Mouse (Mus musculus) CH12.LX (cell line): ENCODE data around the gene Akap9. TPM values are rescaled to one million over a fixed set of nuclear protein-coding genes. Genes with fewer than 3 reads are reported as not detected.
A peak's percentile ranks its signal among the peaks of the same experiment; 100 is the strongest.

ENCODE experiments used
- DNase-seq: peaks from one replicate; pipeline ENCODE4 v3.0.0-alpha.2; 2013; ENCODE audit errors: extremely low read depth
- H3K27ac ChIP-seq: 2 replicates; pipeline ENCODE4 v1.5.1; 2012; ENCODE audit warnings: low read depth, mild to moderate bottlenecking, control low read depth, moderate library complexity; ENCODE audit not compliant: insufficient read depth
- H3K27me3 ChIP-seq: replicated peaks from 2 replicates; pipeline ENCODE3; 2012; ENCODE audit warnings: inconsistent platforms
- H3K36me3 ChIP-seq, 2 experiments: replicated peaks in 1 of 2; 2 replicates each; pipeline versions ENCODE3 to v1.6.1; 2012; ENCODE audit warnings: inconsistent platforms in 1 of 2, low read length in 1 of 2, mild to moderate bottlenecking in 1 of 2, mixed read lengths in 1 of 2, moderate library complexity in 1 of 2; ENCODE audit not compliant: control insufficient read depth in 1 of 2, insufficient read depth in 1 of 2
- H3K4me1 ChIP-seq, 2 experiments: 2 replicates each; pipeline ENCODE4 v1.6.1; 2012; ENCODE audit warnings: inconsistent platforms in 1 of 2, moderate library complexity in 1 of 2; ENCODE audit not compliant: insufficient read depth in 2 of 2, control insufficient read depth in 1 of 2
- H3K4me2 ChIP-seq: 2 replicates; pipeline ENCODE4 v1.6.1; 2012; ENCODE audit warnings: low read depth, mild to moderate bottlenecking, control low read depth; ENCODE audit not compliant: poor library complexity, insufficient read depth, severe bottlenecking
- H3K4me3 ChIP-seq, 3 experiments: fragments of 150-350 bp in 1 of 3; sonication (generic) in 1 of 3; replicated peaks in 1 of 3; 2 replicates each; pipeline versions ENCODE3 to v1.5.1; 2011 to 2012; ENCODE audit warnings: low read depth in 2 of 3, low read length in 2 of 3, mild to moderate bottlenecking in 2 of 3, moderate library complexity in 2 of 3, control low read depth in 1 of 3, improper control_type of control experiment in 1 of 3, inconsistent platforms in 1 of 3, mixed read lengths in 1 of 3; ENCODE audit not compliant: poor library complexity in 1 of 3
- H3K79me2 ChIP-seq: replicated peaks from 2 replicates; pipeline ENCODE4 v1.6.1; 2012; ENCODE audit warnings: mild to moderate bottlenecking, moderate library complexity; ENCODE audit not compliant: control insufficient read depth, poor library complexity, insufficient read depth, severe bottlenecking; ENCODE audit errors: extremely low read depth
- H3K9ac ChIP-seq: 2 replicates; pipeline ENCODE4 v1.6.1; 2012; ENCODE audit warnings: low read depth, mild to moderate bottlenecking, control low read depth, moderate library complexity; ENCODE audit not compliant: insufficient read depth
- H3K9me3 ChIP-seq: replicated peaks from 2 replicates; pipeline ENCODE3; 2012; ENCODE audit warnings: low read length, inconsistent platforms, mixed read lengths
- BHLHE40 ChIP-seq: IDR thresholded peaks from 2 replicates; pipeline ENCODE4 v1.6.1; 2011; ENCODE audit warnings: mild to moderate bottlenecking, low read depth, low read length, improper control_type of control experiment
- CTCF ChIP-seq, 2 experiments: IDR thresholded peaks in 1 of 2; conservative IDR thresholded peaks in 1 of 2; 2 replicates each; pipeline ENCODE4 v1.5.1; 2011 to 2012; ENCODE audit warnings: low read depth in 2 of 2, low read length in 2 of 2, improper control_type of control experiment in 1 of 2, inconsistent platforms in 1 of 2, mild to moderate bottlenecking in 1 of 2, moderate library complexity in 1 of 2
- ELF1 ChIP-seq: IDR thresholded peaks from 2 replicates; pipeline ENCODE4 v1.6.1; 2014; ENCODE audit warnings: low read depth, mild to moderate bottlenecking, inconsistent platforms, low read length, improper control_type of control experiment
- GABPA ChIP-seq: IDR thresholded peaks from 2 replicates; pipeline ENCODE4 v1.6.1; 2012; ENCODE audit warnings: low read depth, low read length, improper control_type of control experiment, inconsistent platforms; ENCODE audit not compliant: insufficient replicate concordance
- JUND ChIP-seq: conservative IDR thresholded peaks from 2 replicates; pipeline ENCODE4 v1.6.1; 2011; ENCODE audit warnings: low read depth, low read length, improper control_type of control experiment
- MAFK ChIP-seq: IDR thresholded peaks from 2 replicates; pipeline ENCODE4 v1.6.1; 2011; ENCODE audit warnings: low read length, improper control_type of control experiment; ENCODE audit not compliant: insufficient replicate concordance
- PAX5 ChIP-seq: IDR thresholded peaks from 2 replicates; pipeline ENCODE4 v1.6.1; 2012; ENCODE audit warnings: low read length, inconsistent platforms, mixed read lengths
- RAD21 ChIP-seq: IDR thresholded peaks from 2 replicates; pipeline ENCODE4 v1.6.1; 2011; ENCODE audit warnings: low read depth, mild to moderate bottlenecking, low read length, improper control_type of control experiment, moderate library complexity
- RCOR1 ChIP-seq: conservative IDR thresholded peaks from 2 replicates; pipeline ENCODE4 v1.6.1; 2012; ENCODE audit warnings: low read depth, mild to moderate bottlenecking, inconsistent platforms, low read length, improper control_type of control experiment
- SMC3 ChIP-seq: IDR thresholded peaks from 2 replicates; pipeline ENCODE4 v1.6.1; 2011; ENCODE audit warnings: low read depth, low read length, improper control_type of control experiment
- TCF12 ChIP-seq: IDR thresholded peaks from 2 replicates; pipeline ENCODE4 v1.6.1; 2014; ENCODE audit warnings: low read depth, mild to moderate bottlenecking, inconsistent platforms, low read length, improper control_type of control experiment
- UBTF ChIP-seq: IDR thresholded peaks from 2 replicates; pipeline ENCODE4 v1.6.1; 2012; ENCODE audit warnings: low read depth, mild to moderate bottlenecking, inconsistent platforms, low read length, improper control_type of control experiment, moderate library complexity
- USF1 ChIP-seq: IDR thresholded peaks from 2 replicates; pipeline ENCODE4 v1.6.1; 2014; ENCODE audit warnings: low read depth, mild to moderate bottlenecking, inconsistent platforms, low read length, improper control_type of control experiment
- USF2 ChIP-seq: conservative IDR thresholded peaks from 2 replicates; pipeline ENCODE4 v1.6.1; 2011; ENCODE audit warnings: low read depth, low read length, improper control_type of control experiment
- ZC3H11A ChIP-seq: IDR thresholded peaks from 2 replicates; pipeline ENCODE4 v1.6.1; 2012; ENCODE audit warnings: low read depth, mild to moderate bottlenecking, inconsistent platforms, low read length, improper control_type of control experiment
- ZKSCAN1 ChIP-seq: IDR thresholded peaks from 2 replicates; pipeline ENCODE4 v1.6.1; 2012; ENCODE audit warnings: low read depth, inconsistent platforms, low read length, improper control_type of control experiment, borderline replicate concordance
- dilution Hi-C: fragments of 300-500 bp; cut with MboI; formaldehyde crosslinking; loops from 2 replicates; pipeline ENCODE4 v1.14.3; 2020; ENCODE audit warnings: low sequenced_read_pairs; ENCODE audit not compliant: extremely low pct_unique_long_range_greater_than_20kb, extremely low pct_ligation_motif_present
- in situ Hi-C: fragments of 300-500 bp; cut with MboI; formaldehyde crosslinking; loops from 3 replicates; pipeline ENCODE4 v1.14.3; 2019; ENCODE audit warnings: low sequenced_read_pairs, low pct_ligation_motif_present, low pct_unique_long_range_greater_than_20kb, mixed read lengths
- polyA plus RNA-seq: library from polyadenylated mRNA; unstranded; fragments of >175 nt; gene quantifications from 2 replicates; pipeline ENCODE4 v1.2.1, GENCODE M21; 2012; ENCODE audit warnings: low read depth; ENCODE audit not compliant: insufficient read length
- total RNA-seq, 2 experiments: library from RNA; depleted of rRNA; stranded (reverse); fragments of 300-350 nt in 1 of 2; fragments of >200 nt in 1 of 2; gene quantifications; 2 replicates each; pipeline ENCODE4 v1.2.3; 2012 to 2014

Gene Akap9
- total and polyA plus RNA-seq, 3 experiments: 10.3 to 15.6 (median 12.8) TPM

- H3K79me2 ChIP-seq: peaks cover 21% of the 10 kb centered on the region
- H3K27ac ChIP-seq: no peak overlapping the region
- DNase-seq: no peak
- peaks cover 8 to 34% of the 10 kb centered on the region in 2 experiments; a peak in 3 of 4 replicates for H3K4me1 ChIP-seq
- peaks cover 3% of the 10 kb centered on the region for H3K9me3 ChIP-seq
- no peaks in the 10 kb centered on the region for H3K27me3 ChIP-seq
- H3K4me2 ChIP-seq: no peak overlapping the region
- no peak overlapping the region for H3K4me3 ChIP-seq
- H3K9ac ChIP-seq: no peak overlapping the region
- in situ Hi-C loops: loop anchor here (10.0 kb wide), 1 partner anchor 84 kb away; no protein-coding TSS in a partner anchor
- peaks cover 29 to 40% of the 10 kb centered on the region in 2 experiments for H3K36me3 ChIP-seq
- TF ChIP-seq PAX5: no peak
- TF ChIP-seq JUND: no peak
- TF ChIP-seq ELF1: no peak
- no peak for TF ChIP-seq TCF12
- no peak for TF ChIP-seq ZC3H11A
- TF ChIP-seq MAFK: no peak
- no peak for TF ChIP-seq BHLHE40
- TF ChIP-seq USF1: no peak
- no peak for TF ChIP-seq USF2
- TF ChIP-seq ZKSCAN1: no peak
- no peak for TF ChIP-seq GABPA
- no peak for TF ChIP-seq RCOR1
- TF ChIP-seq, all 38 proteins: peak for 0
- dilution Hi-C loops: no loop called here
These were observed 173.2 kb downstream of the Akap9 start for GRCm38 (mm10) chr5:4101031-4101430.

- peak; percentile 49 for DNase-seq
- Histone ChIP-seq H3K9me3 (peaks cover 3% of the 10 kb centered on the region), H3K79me2 (peaks cover 21% of the 10 kb centered on the region), H3K27me3 (no peaks in the 10 kb centered on the region), H3K4me1 (peaks cover 8 to 34% of the 10 kb centered on the region in 2 experiments; a peak in 3 of 4 replicates), H3K9ac (no peak overlapping the region), H3K4me2 (no peak overlapping the region), H3K4me3 (no peak overlapping the region), H3K27ac (no peak overlapping the region), H3K36me3 (peaks cover 29 to 40% of the 10 kb centered on the region in 2 experiments)
- dilution Hi-C loops (no loop called here), in situ Hi-C loops (loop anchor here (10.0 kb wide), 1 partner anchor 83 kb away; no protein-coding TSS in a partner anchor)
- no peak for TF ChIP-seq UBTF
- TF ChIP-seq SMC3: peak; percentile 43
- peak; percentile 45 to 61 for TF ChIP-seq CTCF (conservative IDR thresholded peaks at IDR 0.05 in 1 of 2, IDR thresholded peaks at IDR 0.05 in 1 of 2; ENCODE audit: low read depth in 2 of 2, low read length in 2 of 2)
- peak; percentile 35 for TF ChIP-seq RAD21
These were observed 173.9 kb downstream of the Akap9 start for GRCm38 (mm10) chr5:4101770-4102169.
